29 mouse cellular contexts compared by ENCODE assay signal in genomic region chr3:155945188-155945587, GRCm38 (mm10).
"Had no signal": no experiment of that assay in that cellular context is flagged by ENCODE, and none has a peak within 500 bp of the region (broad histone marks: within the 10 kb centered on the region; RNA-seq: fewer than 3 reads in every experiment).

No protein-coding gene starts in this region.

- DNase-seq: cerebellum, adult 2 months; cerebellum, adult 8-10 months; cerebellum, adult 9-10 months; cerebellum, adult 9-11 months; cerebellum, postnatal 10 days; cerebellum, postnatal 14 days; cerebellum, postnatal 25 days; cerebellum, postnatal 36 days; embryo, embryonic 11 days; forebrain, postnatal 0 days; gastrocnemius, adult 2 months; gastrocnemius, postnatal 10 days; gastrocnemius, postnatal 14 days; gastrocnemius, postnatal 25 days; gastrocnemius, postnatal 36 days; heart, adult 11 months; heart, adult 18-20 months; heart, adult 2 months had no signal

- H3K4me2 ChIP-seq: embryonic facial prominence, embryonic 12.5 days; embryonic facial prominence, embryonic 13.5 days; embryonic facial prominence, embryonic 15.5 days; forebrain, embryonic 12.5 days; forebrain, embryonic 13.5 days; forebrain, embryonic 15.5 days had no signal

- H3K27ac ChIP-seq: embryonic facial prominence, embryonic 10.5 days; embryonic facial prominence, embryonic 12.5 days; embryonic facial prominence, embryonic 13.5 days; embryonic facial prominence, embryonic 15.5 days; forebrain, embryonic 10.5 days; forebrain, embryonic 12.5 days; forebrain, embryonic 13.5 days; forebrain, embryonic 15.5 days; gastrocnemius, adult 2 months; heart, adult 2 months had no signal

- ATAC-seq: forebrain, embryonic 13.5 days; forebrain, embryonic 14.5 days; forebrain, embryonic 15.5 days; forebrain, embryonic 16.5 days; forebrain, postnatal 0 days had no signal

- H3K36me3 ChIP-seq: embryonic facial prominence, embryonic 10.5 days; embryonic facial prominence, embryonic 12.5 days; embryonic facial prominence, embryonic 13.5 days; embryonic facial prominence, embryonic 15.5 days; forebrain, embryonic 10.5 days; forebrain, embryonic 12.5 days; forebrain, embryonic 15.5 days had no signal

- H3K4me1 ChIP-seq: embryonic facial prominence, embryonic 10.5 days; embryonic facial prominence, embryonic 12.5 days; embryonic facial prominence, embryonic 13.5 days; embryonic facial prominence, embryonic 15.5 days; forebrain, embryonic 10.5 days; forebrain, embryonic 12.5 days; forebrain, embryonic 15.5 days had no signal

- H3K27me3 ChIP-seq: embryonic facial prominence, embryonic 12.5 days; embryonic facial prominence, embryonic 13.5 days; embryonic facial prominence, embryonic 15.5 days; forebrain, embryonic 12.5 days; forebrain, embryonic 13.5 days; forebrain, embryonic 15.5 days had no signal

- H3K9ac ChIP-seq: embryonic facial prominence, embryonic 12.5 days; embryonic facial prominence, embryonic 13.5 days; embryonic facial prominence, embryonic 15.5 days; forebrain, embryonic 12.5 days; forebrain, embryonic 13.5 days; forebrain, embryonic 15.5 days; forebrain, postnatal 0 days had no signal

- H3K9me3 ChIP-seq: embryonic facial prominence, embryonic 10.5 days; embryonic facial prominence, embryonic 12.5 days; embryonic facial prominence, embryonic 13.5 days; embryonic facial prominence, embryonic 15.5 days; forebrain, embryonic 10.5 days; forebrain, embryonic 12.5 days; forebrain, embryonic 13.5 days; forebrain, embryonic 15.5 days had no signal

- H3K4me3 ChIP-seq: embryonic facial prominence, embryonic 10.5 days; embryonic facial prominence, embryonic 12.5 days; embryonic facial prominence, embryonic 13.5 days; embryonic facial prominence, embryonic 15.5 days; erythroblast, embryonic 14.5 days; forebrain, embryonic 10.5 days; forebrain, embryonic 12.5 days; forebrain, embryonic 13.5 days; forebrain, embryonic 15.5 days; gastrocnemius, adult 2 months; heart, adult 2 months had no signal
